Mouse (Mus musculus) layer of hippocampus, adult 11-12 months (tissue): ENCODE results near the gene Dda1.
"Not testable (repeated sequence)": the region's sequence is repeated elsewhere in the genome, so short reads cannot be mapped to it uniquely, and the experiment has no call there.

Experiments used
- DNase-seq: peaks from one replicate; pipeline ENCODE4 v3.0.0; 2022; ENCODE audit warnings: low spot score

Gene Dda1

GRCm38 (mm10) chr8:71468916-71469315 is at the start of gene Dda1:
Gene Dda1, plus strand, starts transcription at chr8:71469199.
- peak; percentile 99 for DNase-seq

DNA sequence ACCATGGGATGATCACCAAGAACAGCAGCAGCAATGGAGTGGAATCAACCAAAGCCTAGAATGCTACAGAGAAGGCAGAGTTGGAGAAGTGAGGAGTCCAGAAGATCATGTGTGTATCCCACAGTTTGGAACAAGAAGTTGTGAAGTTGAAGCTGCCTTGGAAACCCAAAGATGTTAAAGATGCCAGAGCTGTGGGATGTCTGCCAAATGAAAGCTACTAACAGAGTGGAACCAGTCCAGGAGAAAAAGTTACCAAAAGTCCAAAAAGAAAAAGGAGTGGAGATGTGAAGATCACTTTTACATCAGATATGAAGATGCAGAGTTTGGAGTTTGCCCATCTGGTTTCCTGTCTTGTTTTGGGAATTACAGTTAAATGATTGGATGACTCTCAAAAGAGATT is 46.9 kb upstream of the Dda1 start:
- no peak for DNase-seq

GRCm38 (mm10) chr8:71432935-71433334 is 36.1 kb upstream of the Dda1 start:
- DNase-seq, result not testable (repeated sequence)

DNA sequence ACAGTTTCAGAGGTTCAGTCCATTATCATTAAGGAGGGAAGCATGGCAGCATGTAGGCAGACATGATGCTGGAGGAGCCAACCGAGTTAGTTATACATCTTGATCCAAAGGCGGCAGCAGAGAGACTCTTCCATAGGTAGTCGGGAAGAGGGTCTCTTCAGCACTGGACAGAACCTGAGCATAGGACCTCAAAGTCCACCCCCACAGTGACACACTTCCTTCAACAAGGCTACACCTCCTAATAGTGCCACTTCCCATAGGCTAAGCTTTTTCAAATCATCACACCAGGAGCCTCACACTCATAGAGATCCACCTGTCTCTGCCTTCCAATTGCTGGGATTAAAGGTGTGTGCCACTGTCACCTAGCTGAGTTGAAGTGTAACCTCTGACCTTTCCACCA is 32.0 kb upstream of the Dda1 start:
- DNase-seq, result no peak

DNA sequence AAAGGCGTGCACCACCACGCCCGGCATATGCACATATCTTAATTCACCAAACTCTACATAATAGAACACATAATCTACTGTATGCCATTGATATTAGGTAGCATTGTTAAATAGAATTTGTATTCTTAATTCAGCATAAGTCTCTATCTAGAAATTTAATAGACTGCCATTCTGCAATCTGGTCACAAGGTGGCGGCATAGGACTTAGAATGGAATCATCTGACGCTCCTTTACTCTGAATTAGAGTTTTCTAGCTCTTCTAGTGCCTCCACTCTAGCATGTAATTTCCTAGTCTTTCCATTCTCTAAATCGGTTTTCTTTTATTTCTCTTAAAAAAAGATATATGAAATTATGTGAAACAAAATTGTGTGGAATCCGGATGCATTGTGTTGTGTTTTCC is 27.6 kb upstream of the Dda1 start:
- peak; percentile 34 for DNase-seq

DNA sequence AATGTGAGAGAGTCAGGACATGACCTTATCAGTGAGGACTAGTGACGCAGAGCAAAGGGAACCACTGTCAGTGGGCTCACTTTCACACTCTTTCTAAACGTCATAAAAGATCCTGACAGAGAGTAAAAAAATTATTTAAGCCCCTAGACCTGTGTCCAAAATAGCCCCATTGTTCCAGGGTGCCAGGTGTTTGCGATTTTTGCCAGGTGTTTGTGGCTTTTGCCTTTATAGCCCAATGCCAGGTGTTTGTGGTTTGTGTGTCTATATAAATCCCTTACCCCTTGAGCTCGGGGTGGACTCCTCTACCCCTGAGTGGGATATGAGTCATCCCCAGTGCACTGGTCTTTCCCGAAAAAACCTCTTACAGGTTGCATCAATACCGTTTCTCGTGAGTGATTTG is 23.9 kb upstream of the Dda1 start:
- DNase-seq, result no peak

GRCm38 (mm10) chr8:71451337-71451736 is 17.7 kb upstream of the Dda1 start:
- no peak for DNase-seq

- no peak for DNase-seq
Observed at GRCm38 (mm10) chr8:71451777-71452176, 17.2 kb upstream of the Dda1 start.

- DNase-seq, result no peak
Observed at GRCm38 (mm10) chr8:71452669-71453068, 16.3 kb upstream of the Dda1 start.

GRCm38 (mm10) chr8:71454668-71455067 is 14.3 kb upstream of the Dda1 start:
- no peak for DNase-seq

GRCm38 (mm10) chr8:71456906-71457305 is 12.1 kb upstream of the Dda1 start:
- DNase-seq, result no peak

GRCm38 (mm10) chr8:71457659-71458270 is 11.2 kb upstream of the Dda1 start:
- no peak for DNase-seq

DNA sequence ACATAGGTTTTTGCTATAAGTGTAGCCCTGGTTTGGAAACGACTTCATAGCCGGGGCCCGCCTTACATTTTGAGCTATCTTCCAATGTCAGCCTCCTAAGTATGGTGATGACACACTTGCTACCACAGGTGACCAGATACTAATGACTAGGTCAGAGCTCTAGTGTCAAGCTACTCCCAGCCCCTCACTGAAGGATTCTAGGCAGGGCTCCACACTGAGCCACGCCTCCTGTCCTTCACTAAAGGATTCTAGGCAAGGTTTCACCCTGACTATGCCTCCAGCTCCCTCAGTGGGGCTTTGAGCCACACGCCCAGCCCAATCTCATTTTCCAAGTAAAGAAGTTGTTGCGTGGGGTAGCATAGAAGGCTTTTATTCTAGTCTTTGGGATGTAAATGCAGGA is 8.3 kb upstream of the Dda1 start:
- no peak for DNase-seq

GRCm38 (mm10) chr8:71461152-71461840 is 7.7 kb upstream of the Dda1 start:
- DNase-seq, result no peak

DNA sequence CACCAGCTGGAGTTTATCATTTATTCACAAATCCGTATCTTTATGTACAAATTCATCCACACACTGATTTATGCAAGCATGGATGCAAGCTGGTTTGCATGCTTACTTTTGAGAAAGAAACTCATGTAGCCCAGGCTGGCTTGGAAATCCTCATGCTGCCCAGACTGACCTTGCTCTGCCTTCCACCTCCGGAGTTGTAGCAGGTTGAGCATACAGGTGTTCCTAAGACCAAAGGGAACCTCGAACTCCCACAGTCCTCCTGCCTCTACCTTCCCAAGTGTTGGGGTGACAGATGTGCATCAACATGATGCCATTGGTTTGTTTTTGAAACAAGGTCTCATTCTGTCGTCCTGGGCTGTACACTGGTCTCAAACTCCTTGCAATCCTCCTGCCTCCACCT is 6.8 kb upstream of the Dda1 start:
- DNase-seq, result no peak

DNA sequence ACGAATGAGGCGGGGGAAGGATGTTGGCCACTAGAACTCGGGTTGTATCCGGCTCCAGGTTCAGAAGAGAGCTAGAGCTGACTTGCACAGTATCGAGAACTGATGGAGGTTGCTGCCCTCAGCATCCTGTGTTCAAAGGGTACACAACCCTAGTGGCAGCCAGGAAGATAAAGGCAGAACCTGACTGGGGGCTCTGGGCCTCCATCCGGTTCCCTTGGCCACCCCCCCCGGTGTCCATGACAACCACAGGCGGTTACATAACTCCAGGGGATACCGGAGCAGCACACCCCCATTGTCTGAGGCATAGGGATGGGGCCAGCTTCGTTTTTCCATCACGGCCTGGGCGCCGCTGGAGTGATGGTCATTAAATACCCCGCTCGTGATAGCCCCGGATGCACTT is 6.2 kb upstream of the Dda1 start:
- DNase-seq, result peak; percentile 72

GRCm38 (mm10) chr8:71463188-71464033 is 5.6 kb upstream of the Dda1 start, which contains the start of gene Abhd8:
Gene Abhd8, minus strand, starts transcription at chr8:71463655.
- peak; percentile 98 for DNase-seq

- DNase-seq, result peak; percentile 99
Observed at GRCm38 (mm10) chr8:71464513-71465500, 4.2 kb upstream of the Dda1 start, which contains the start of gene Mrpl34. Gene Mrpl34, plus strand, starts transcription at chr8:71464959.

GRCm38 (mm10) chr8:71465733-71466132 is 3.3 kb upstream of the Dda1 start:
- DNase-seq, result no peak

DNA sequence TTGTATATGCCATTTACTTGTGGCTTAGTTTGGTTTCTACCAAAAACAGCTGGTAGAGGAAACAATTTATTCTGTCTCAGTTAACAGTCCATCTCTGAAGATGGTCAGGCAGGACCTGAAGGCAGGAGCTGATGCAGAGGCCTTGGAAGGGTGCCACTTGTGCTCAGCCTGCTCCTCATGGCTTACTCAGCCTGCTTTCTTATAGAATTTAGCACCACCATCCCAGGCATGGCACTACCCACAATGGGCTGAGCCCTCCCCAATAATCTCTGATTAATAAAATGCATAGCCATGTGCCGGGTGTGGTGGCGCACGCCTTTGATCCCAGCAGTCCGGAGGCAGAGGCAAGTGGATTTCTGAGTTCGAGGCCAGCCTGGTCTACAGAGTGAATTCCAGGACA is 2.8 kb upstream of the Dda1 start:
- no peak for DNase-seq

DNA sequence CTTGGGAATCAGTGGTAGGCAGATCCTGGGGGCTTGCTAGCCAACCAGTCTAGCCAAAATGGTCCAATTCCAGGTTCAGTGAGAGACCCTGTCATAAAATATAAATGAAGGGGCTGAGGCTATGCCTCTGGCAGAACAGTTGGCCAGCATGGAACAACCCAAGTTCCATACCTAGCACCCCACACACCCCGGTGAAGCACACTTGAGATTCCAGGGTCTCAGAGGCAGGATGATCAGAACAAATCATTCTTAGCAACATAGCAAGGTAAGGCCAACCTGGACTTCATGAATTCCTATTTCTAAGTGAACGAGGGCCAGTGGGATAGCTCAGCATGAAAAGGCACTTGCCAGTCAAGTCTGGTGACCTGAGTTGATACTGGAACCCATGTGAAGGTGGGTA is 1.8 kb upstream of the Dda1 start:
- DNase-seq, result no peak

DNA sequence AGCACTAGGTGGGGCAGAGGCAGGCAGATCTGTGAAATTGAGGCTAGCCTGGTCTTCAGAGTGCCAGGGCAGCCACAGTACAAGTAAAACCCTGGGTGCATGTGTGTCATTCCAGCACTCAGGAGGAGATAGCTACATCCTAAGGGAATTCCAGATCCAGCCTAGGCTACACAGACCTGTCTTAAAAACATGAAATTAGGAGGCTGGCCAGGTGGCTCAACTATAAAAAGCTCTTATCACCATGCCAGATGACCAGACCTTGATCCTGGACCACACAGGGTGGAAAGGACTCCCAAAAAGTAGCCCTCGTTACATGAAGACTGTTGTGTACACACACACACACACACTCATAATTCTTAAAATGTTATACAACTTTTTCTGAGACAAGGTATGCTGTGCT is 998 bp upstream of the Dda1 start:
- DNase-seq, result no peak
